Mouse (Mus musculus) midbrain, embryonic 12.5 days (tissue): ENCODE measurements at regions not wholly inside any gene's neighbourhood (a gene's known extent, or its start where the extent isn't known, plus 50 kb on each side); places are given as distances from the start of the nearest gene placed in this dataset.

Source experiments
- ATAC-seq: fragments of 200-750 bp; cut with Nextera tagmentation; 2 replicates; pipeline ENCODE4 v1.8.0; 2017; ENCODE audit warnings: low read depth, moderate TSS enrichment, moderate library complexity; ENCODE audit not compliant: low FRiP score
- H3K27ac ChIP-seq: fragments of 300-500 bp; sonication (generic); replicated peaks from 2 replicates; pipeline ENCODE4 v1.5.1; 2016; ENCODE audit warnings: mild to moderate bottlenecking
- H3K27me3 ChIP-seq: fragments of 300-500 bp; sonication (generic); 2 replicates; pipeline ENCODE4 v1.6.1; 2016; ENCODE audit warnings: mild to moderate bottlenecking
- H3K36me3 ChIP-seq: fragments of 300-500 bp; sonication (generic); 2 replicates; pipeline ENCODE4 v1.6.1; 2016
- H3K4me1 ChIP-seq: fragments of 300-500 bp; sonication (generic); 2 replicates; pipeline ENCODE4 v1.6.1; 2016
- H3K4me2 ChIP-seq: fragments of 300-500 bp; sonication (generic); replicated peaks from 2 replicates; pipeline ENCODE4 v1.6.1; 2016; ENCODE audit warnings: mild to moderate bottlenecking, moderate library complexity
- H3K4me3 ChIP-seq: fragments of 300-500 bp; sonication (generic); 2 replicates; pipeline ENCODE4 v1.5.1; 2016; ENCODE audit warnings: mild to moderate bottlenecking
- H3K9ac ChIP-seq: fragments of 300-500 bp; sonication (generic); replicated peaks from 2 replicates; pipeline ENCODE4 v1.6.1; 2016; ENCODE audit warnings: mild to moderate bottlenecking, moderate library complexity
- H3K9me3 ChIP-seq: fragments of 300-500 bp; sonication (generic); 2 replicates; pipeline ENCODE4 v1.6.1; 2016; ENCODE audit warnings: mild to moderate bottlenecking
- WGBS: fragments of 180-500 bp; shearing (Covaris S2); methylation state at CpG from one replicate; pipeline ENCODE4 v1.1.7; 2016; 5-methylcytosine and 5-hydroxymethylcytosine counted together

GRCm38 (mm10) chr6:147686927-147687326, 211.3 kb downstream of the Ccdc91 start:
- H3K27ac ChIP-seq = no peak overlapping the region
- no peaks in the 10 kb centered on the region for H3K27me3 ChIP-seq
- no peaks in the 10 kb centered on the region for H3K36me3 ChIP-seq
- 83% methylated on average over 6 of the region's 6 CpGs for WGBS
- H3K9ac ChIP-seq = no peak overlapping the region
- ATAC-seq = no peak
- H3K4me3 ChIP-seq = no peak overlapping the region
- no peaks in the 10 kb centered on the region for H3K9me3 ChIP-seq
- H3K4me2 ChIP-seq = no peak overlapping the region
- no peaks in the 10 kb centered on the region for H3K4me1 ChIP-seq

- no peaks in the 10 kb centered on the region for H3K4me1 ChIP-seq
- no peak overlapping the region for H3K4me2 ChIP-seq
- H3K9me3 ChIP-seq = no peaks in the 10 kb centered on the region
- H3K27me3 ChIP-seq = no peaks in the 10 kb centered on the region
- ATAC-seq = no peak
- no peak overlapping the region for H3K27ac ChIP-seq
- H3K4me3 ChIP-seq = no peak overlapping the region
- WGBS = 90% methylated on average over 1 of the region's 1 CpGs
- H3K9ac ChIP-seq = no peak overlapping the region
- no peaks in the 10 kb centered on the region for H3K36me3 ChIP-seq
These were observed 222.6 kb downstream of the Ccdc91 start for GRCm38 (mm10) chr6:147698255-147698654.

DNA sequence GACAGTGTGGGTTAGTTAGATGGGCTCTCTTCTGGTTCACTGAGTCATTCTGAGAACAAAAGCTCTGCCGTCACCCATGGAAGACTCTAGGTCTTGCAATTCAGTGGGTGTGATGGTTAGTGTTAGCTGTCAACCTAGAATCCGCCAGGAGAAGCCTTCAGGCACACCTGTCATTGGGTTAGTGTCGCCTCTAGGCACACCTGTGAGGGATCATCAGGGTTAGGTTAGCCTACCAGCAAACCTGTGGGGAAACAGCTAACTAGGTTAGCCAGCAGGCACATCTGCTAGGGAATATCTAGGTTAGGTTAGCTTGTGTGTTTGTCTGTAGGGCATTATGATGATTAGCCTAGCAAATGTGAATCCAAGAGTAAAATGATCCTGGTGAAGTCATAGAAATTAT, 223.8 kb downstream of the Ccdc91 start:
- Histone ChIP-seq H3K36me3 (no peaks in the 10 kb centered on the region), H3K9ac (no peak overlapping the region), H3K27me3 (no peaks in the 10 kb centered on the region), H3K27ac (no peak overlapping the region), H3K4me2 (no peak overlapping the region), H3K4me1 (no peaks in the 10 kb centered on the region), H3K4me3 (no peak overlapping the region), H3K9me3 (no peaks in the 10 kb centered on the region)
- ATAC-seq = no peak
- WGBS = 66% methylated on average over 3 of the region's 3 CpGs

- Histone ChIP-seq H3K4me3 (no peak overlapping the region), H3K27me3 (no peaks in the 10 kb centered on the region), H3K27ac (no peak overlapping the region), H3K36me3 (no peaks in the 10 kb centered on the region), H3K9me3 (no peaks in the 10 kb centered on the region), H3K9ac (no peak overlapping the region), H3K4me1 (no peaks in the 10 kb centered on the region), H3K4me2 (no peak overlapping the region)
- WGBS = 77% methylated on average over 2 of the region's 2 CpGs
- ATAC-seq = no peak
These were observed 225.0 kb downstream of the Ccdc91 start for GRCm38 (mm10) chr6:147700629-147701028.

- Histone ChIP-seq H3K36me3 (no peaks in the 10 kb centered on the region), H3K9ac (no peak overlapping the region), H3K4me2 (no peak overlapping the region), H3K9me3 (no peaks in the 10 kb centered on the region), H3K4me3 (no peak overlapping the region), H3K27me3 (no peaks in the 10 kb centered on the region), H3K27ac (no peak overlapping the region), H3K4me1 (no peaks in the 10 kb centered on the region)
- 87% methylated on average over 5 of the region's 5 CpGs for WGBS
- ATAC-seq = no peak
These were observed 226.3 kb downstream of the Ccdc91 start for GRCm38 (mm10) chr6:147701956-147702355.

DNA sequence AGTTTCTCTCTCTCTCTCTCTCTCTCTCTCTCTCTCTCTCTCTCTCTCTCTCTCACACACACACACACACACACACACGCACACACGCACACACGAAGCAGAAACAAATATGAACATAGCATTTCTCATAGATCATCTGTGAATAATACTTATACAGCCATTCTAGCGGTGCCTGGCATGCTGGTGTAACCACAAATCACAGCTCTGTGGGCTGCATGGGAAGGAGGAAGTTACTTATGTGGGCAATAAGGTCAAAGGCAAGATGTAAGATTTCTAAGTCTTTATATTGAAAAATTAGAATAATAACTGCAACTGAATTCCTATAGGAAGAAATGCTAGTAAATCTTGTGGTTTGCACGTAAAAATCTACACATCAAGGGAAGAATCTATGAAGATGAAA, 228.7 kb downstream of the Ccdc91 start:
- Histone ChIP-seq H3K27ac (no peak overlapping the region), H3K27me3 (no peaks in the 10 kb centered on the region), H3K9ac (no peak overlapping the region), H3K9me3 (no peaks in the 10 kb centered on the region), H3K4me3 (no peak overlapping the region), H3K4me2 (no peak overlapping the region), H3K4me1 (no peaks in the 10 kb centered on the region), H3K36me3 (no peaks in the 10 kb centered on the region)
- 87% methylated on average over 5 of the region's 5 CpGs for WGBS
- ATAC-seq = no peak

GRCm38 (mm10) chr6:147705936-147706335, 230.3 kb downstream of the Ccdc91 start:
- Histone ChIP-seq H3K4me1 (no peaks in the 10 kb centered on the region), H3K4me2 (no peak overlapping the region), H3K9me3 (no peaks in the 10 kb centered on the region), H3K27ac (no peak overlapping the region), H3K9ac (no peak overlapping the region), H3K27me3 (no peaks in the 10 kb centered on the region), H3K4me3 (no peak overlapping the region), H3K36me3 (no peaks in the 10 kb centered on the region)
- ATAC-seq = no peak
- 80% methylated on average over 3 of the region's 3 CpGs for WGBS

- whole genome bisulfite sequencing = 80% methylated on average over 2 of the region's 2 CpGs
- no peaks in the 10 kb centered on the region for H3K27me3 ChIP-seq
- ATAC-seq = no peak
These were observed 231.1 kb downstream of the Ccdc91 start for GRCm38 (mm10) chr6:147706741-147707140.

DNA sequence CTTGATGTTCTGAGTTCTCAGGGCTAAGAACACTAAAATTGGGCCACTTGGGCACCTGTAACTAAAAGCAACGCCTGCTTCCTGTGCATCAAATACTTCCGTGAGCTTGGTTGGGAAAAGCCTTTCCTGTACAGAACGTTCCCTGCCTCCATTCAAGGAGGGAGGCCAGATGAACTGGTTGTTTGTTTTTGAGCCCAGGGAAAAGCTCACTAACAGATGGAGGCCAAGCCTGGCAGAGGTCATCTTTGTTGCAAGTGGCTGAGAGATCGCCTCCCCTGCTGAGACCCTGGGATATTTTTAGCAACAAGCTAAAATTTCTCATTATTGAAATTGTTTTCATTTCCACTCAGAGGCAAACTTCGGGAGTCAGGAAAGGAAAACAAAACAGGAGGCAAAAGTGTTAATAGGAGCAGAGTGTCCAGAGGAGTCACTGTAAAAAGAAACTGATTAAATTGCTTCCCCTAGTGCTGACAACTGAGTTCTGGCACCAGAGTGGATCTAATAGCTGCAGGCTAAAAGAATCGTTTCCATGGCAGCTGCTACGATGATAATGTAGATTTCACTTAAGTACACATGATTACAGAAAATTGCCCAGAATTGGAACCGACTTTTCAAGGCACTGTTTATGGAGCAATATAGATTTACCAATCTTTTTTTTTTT, 242.6 kb downstream of the Ccdc91 start:
- 41% methylated on average over 8 of the region's 8 CpGs for WGBS
- H3K27me3 ChIP-seq = no peaks in the 10 kb centered on the region
- no peak overlapping the region for H3K9ac ChIP-seq
- no peak overlapping the region for H3K27ac ChIP-seq
- H3K4me3 ChIP-seq = no peak overlapping the region
- H3K4me1 ChIP-seq = peaks cover 12% of the 10 kb centered on the region; the same call in 1 of the 2 replicates
- no peak for ATAC-seq
- no peaks in the 10 kb centered on the region for H3K36me3 ChIP-seq
- no peak overlapping the region for H3K4me2 ChIP-seq
- no peaks in the 10 kb centered on the region for H3K9me3 ChIP-seq

More at GRCm38 (mm10) chr6:147706741-147707140, 231.1 kb downstream of the Ccdc91 start:
- no peaks in the 10 kb centered on the region for H3K4me1 ChIP-seq
- H3K4me2 ChIP-seq = no peak overlapping the region
- H3K27ac ChIP-seq = no peak overlapping the region
- H3K9me3 ChIP-seq = no peaks in the 10 kb centered on the region
- H3K9ac ChIP-seq = no peak overlapping the region
- no peak overlapping the region for H3K4me3 ChIP-seq
- H3K36me3 ChIP-seq = no peaks in the 10 kb centered on the region

- Histone ChIP-seq H3K27ac (no peak overlapping the region), H3K9me3 (no peaks in the 10 kb centered on the region), H3K9ac (no peak overlapping the region), H3K4me1 (peaks cover 12% of the 10 kb centered on the region; the same call in 1 of the 2 replicates), H3K4me2 (no peak overlapping the region), H3K36me3 (no peaks in the 10 kb centered on the region), H3K27me3 (no peaks in the 10 kb centered on the region), H3K4me3 (no peak overlapping the region)
- 78% methylated on average over 10 of the region's 10 CpGs for WGBS
- no peak for ATAC-seq
These were observed 243.3 kb downstream of the Ccdc91 start for GRCm38 (mm10) chr6:147718713-147719490.

DNA sequence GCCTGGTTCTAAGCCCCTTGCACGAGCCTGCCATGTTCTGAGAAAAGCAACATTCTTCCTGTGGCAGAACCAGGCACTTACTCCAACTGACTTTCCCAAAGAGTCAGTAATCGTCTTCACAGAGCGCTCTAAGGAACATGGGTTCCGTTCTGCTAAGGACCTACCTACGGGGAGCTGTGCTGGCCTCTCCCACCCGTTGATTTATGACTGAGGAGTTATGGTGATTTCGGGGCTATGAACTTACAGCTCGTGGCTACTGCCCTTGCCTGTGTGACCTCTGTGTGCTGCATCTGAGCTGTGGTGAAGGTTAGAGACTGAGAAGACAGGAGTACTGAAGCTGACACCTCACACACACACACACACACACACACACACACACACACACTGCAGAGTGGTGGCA, 243.9 kb downstream of the Ccdc91 start:
- Histone ChIP-seq H3K4me2 (no peak overlapping the region), H3K9ac (no peak overlapping the region), H3K4me1 (peaks cover 12% of the 10 kb centered on the region; the same call in 1 of the 2 replicates), H3K27me3 (no peaks in the 10 kb centered on the region), H3K4me3 (no peak overlapping the region), H3K9me3 (no peaks in the 10 kb centered on the region), H3K27ac (no peak overlapping the region), H3K36me3 (no peaks in the 10 kb centered on the region)
- ATAC-seq = no peak
- 91% methylated on average over 8 of the region's 8 CpGs for WGBS

GRCm38 (mm10) chr6:147723336-147723735, 247.7 kb downstream of the Ccdc91 start:
- Histone ChIP-seq H3K27me3 (no peaks in the 10 kb centered on the region), H3K36me3 (no peaks in the 10 kb centered on the region), H3K4me1 (peaks cover 5% of the 10 kb centered on the region; the same call in 1 of the 2 replicates), H3K27ac (no peak overlapping the region), H3K9ac (no peak overlapping the region), H3K4me3 (no peak overlapping the region), H3K9me3 (no peaks in the 10 kb centered on the region), H3K4me2 (no peak overlapping the region)
- 92% methylated on average over 5 of the region's 5 CpGs for WGBS
- no peak for ATAC-seq
